Comparison of ENCODE assay signal across 14 mouse cellular contexts in genomic region chr8:122497016-122497734, GRCm38 (mm10). TPM values are rescaled to one million over a fixed set of nuclear protein-coding genes. Genes with fewer than 3 reads are reported as not detected.
DNase-seq lines count a peak whose midpoint lies in the region; ATAC-seq and TF ChIP-seq lines count a peak whose summit lies in the region.
"Had no signal": no experiment of that assay in that cellular context is flagged by ENCODE, and none has a peak within 500 bp of the region (broad histone marks: within the 10 kb centered on the region; RNA-seq: fewer than 3 reads in every experiment).

No protein-coding gene starts in this region.

- no peak for TF ChIP-seq POLR2A in lung, adult 2 months (IDR thresholded peaks at IDR 0.05; ENCODE audit: borderline replicate concordance, extremely low read depth, low read depth, low read length)

- intact Hi-C loops in heart, postnatal 25 days (cut with DNase I): no loop called here

- peaks cover 90% of the 10 kb centered on the region for H3K36me3 ChIP-seq in heart, embryonic 14.5 days (ENCODE audit: control insufficient read depth, insufficient read depth, low read length)
- no peaks in the 10 kb centered on the region for H3K36me3 ChIP-seq in forebrain, embryonic 12.5 days (replicated peaks)
- H3K36me3 ChIP-seq: hindbrain, embryonic 15.5 days had no signal

- peak; percentile 11; the same call in 1 of the 2 replicates for TF ChIP-seq CTCF in lung, adult 2 months (IDR thresholded peaks at IDR 0.05; ENCODE audit: insufficient read depth, low read length)

- DNase-seq in heart, postnatal 25 days (ENCODE audit: low spot score): no peak
- no peak for DNase-seq in lung, adult 2 months
- DNase-seq in lung, postnatal 14 days: no peak
- DNase-seq in lung, postnatal 4 days: peak; percentile 43 to 71
- DNase-seq in layer of hippocampus, adult 8-10 months (ENCODE audit: low spot score in 2 of 2): no peak
- DNase-seq: cerebellum, adult 9-10 months; left cerebral cortex, postnatal 4 days had no signal

- H3K27me3 ChIP-seq in heart, embryonic 14.5 days (ENCODE audit: control insufficient read depth, insufficient read depth, low read length): no peaks in the 10 kb centered on the region
- H3K27me3 ChIP-seq in forebrain, embryonic 12.5 days: no peaks in the 10 kb centered on the region
- H3K27me3 ChIP-seq: hindbrain, embryonic 15.5 days had no signal

- H3K4me1 ChIP-seq in heart, embryonic 14.5 days (ENCODE audit: control insufficient read depth in 2 of 2, insufficient read depth in 2 of 2, low read length in 2 of 2): no peaks in the 10 kb centered on the region
- peaks cover 2% of the 10 kb centered on the region; the same call in 1 of the 2 replicates for H3K4me1 ChIP-seq in lung, adult 2 months (ENCODE audit: control insufficient read depth, insufficient read depth, low read length)
- H3K4me1 ChIP-seq in forebrain, embryonic 12.5 days: no peaks in the 10 kb centered on the region
- H3K4me1 ChIP-seq: hindbrain, embryonic 15.5 days had no signal

- no peak overlapping the region for H3K4me3 ChIP-seq in heart, embryonic 14.5 days (ENCODE audit: control insufficient read depth in 1 of 2, insufficient read depth in 1 of 2, low read depth in 1 of 2, low read length in 2 of 2)
- no peak overlapping the region for H3K4me3 ChIP-seq in lung, adult 2 months (replicated peaks; ENCODE audit: extremely low read depth, low read depth, low read length)
- H3K4me3 ChIP-seq in forebrain, embryonic 12.5 days (replicated peaks): no peak overlapping the region
- H3K4me3 ChIP-seq: hindbrain, embryonic 15.5 days; layer of hippocampus, adult 2 months had no signal

- H3K9me3 ChIP-seq in heart, embryonic 14.5 days (ENCODE audit: control insufficient read depth, low read length): no peaks in the 10 kb centered on the region
- no peaks in the 10 kb centered on the region for H3K9me3 ChIP-seq in forebrain, embryonic 12.5 days
- H3K9me3 ChIP-seq: hindbrain, embryonic 15.5 days had no signal

- whole genome bisulfite sequencing in heart, embryonic 14.5 days: 81% methylated on average over 12 of the region's 12 CpGs
- WGBS in lung, adult 2 months: 60% methylated on average over 12 of the region's 12 CpGs
- 90% methylated on average over 11 of the region's 12 CpGs for WGBS in forebrain, embryonic 12.5 days

- H3K27ac ChIP-seq in heart, embryonic 14.5 days (replicated peaks in 1 of 2; ENCODE audit: control insufficient read depth in 1 of 2, insufficient read depth in 1 of 2, low read depth in 2 of 2, low read length in 2 of 2): peak overlapping the region; percentile 17 to 39; a peak in 2 of 4 replicates
- H3K27ac ChIP-seq in forebrain, embryonic 12.5 days: no peak overlapping the region
- H3K27ac ChIP-seq: hindbrain, embryonic 15.5 days; layer of hippocampus, adult 2 months had no signal

- peak; percentile 12; the same call in 1 of the 2 replicates for ATAC-seq in heart, embryonic 14.5 days (ENCODE audit: insufficient number of reproducible peaks, insufficient read depth, low FRiP score, low read depth)
- ATAC-seq in hematopoietic stem cell, adult 5-6 weeks (replicated peaks in 1 of 2; ENCODE audit: insufficient read depth in 1 of 2, low FRiP score in 2 of 2, low TSS enrichment in 1 of 2, low read depth in 1 of 2, poor library complexity in 2 of 2, severe bottlenecking in 2 of 2): 0 out of 4 replicates have a peak, but pooled peaks have one; percentile 5 to 18
- no peak for ATAC-seq in forebrain, embryonic 12.5 days (ENCODE audit: low FRiP score)

- no peak overlapping the region for H3K4me2 ChIP-seq in heart, embryonic 14.5 days (ENCODE audit: low read length)
- no peak overlapping the region for H3K4me2 ChIP-seq in forebrain, embryonic 12.5 days
- H3K4me2 ChIP-seq: hindbrain, embryonic 15.5 days had no signal

- H3K9ac ChIP-seq in heart, embryonic 14.5 days (ENCODE audit: low read length): no peak overlapping the region
- H3K9ac ChIP-seq in forebrain, embryonic 12.5 days: no peak overlapping the region
- H3K9ac ChIP-seq: hindbrain, embryonic 15.5 days had no signal

RNA-seq across cellular contexts. Expression of gene Ctu2, which starts 21.2 kb away (rescaled TPM):
- polyA plus RNA-seq in heart, embryonic 14.5 days (2014; fragmentation: Nextera tagmentation; extraction: Ambion mirVana): 24.9 and 33.0 TPM in 2 replicates
- total RNA-seq in heart, postnatal 25 days (2021): 10 to 100 TPM in 1 of 2 experiments, 1 to 10 TPM in 1; 7.3 to 11.4 TPM
- 28.6 and 30.6 TPM in 2 replicates for polyA plus RNA-seq in lung, adult 2 months (2012; rRNA removed)
- 10.0 and 10.2 TPM in 2 replicates for total RNA-seq in hematopoietic stem cell, adult 5-6 weeks (2017)
- 79.6 and 83.2 TPM in 2 replicates for polyA plus RNA-seq in forebrain, embryonic 12.5 days (2016; fragmentation: Nextera tagmentation; extraction: Ambion mirVana)
- 10 to 100 TPM; 23.4 to 31.5 (median 27.6) TPM for total RNA-seq in layer of hippocampus, adult 8-10 months (2022)

RNA-seq across cellular contexts. Expression of gene Rnf166, which starts 21.3 kb away (rescaled TPM):
- polyA plus RNA-seq in heart, embryonic 14.5 days (2014; fragmentation: Nextera tagmentation; extraction: Ambion mirVana): 39.8 and 40.8 TPM in 2 replicates
- 10 to 100 TPM; 35.8 to 38.2 TPM for total RNA-seq in heart, postnatal 25 days (2021)
- polyA plus RNA-seq in lung, adult 2 months (2012; rRNA removed): 83.8 and 93.2 TPM in 2 replicates
- total RNA-seq in hematopoietic stem cell, adult 5-6 weeks (2017): 49.4 and 52.2 TPM in 2 replicates
- polyA plus RNA-seq in forebrain, embryonic 12.5 days (2016; fragmentation: Nextera tagmentation; extraction: Ambion mirVana): 35.1 and 35.4 TPM in 2 replicates
- 10 to 100 TPM; 26.9 to 40.7 (median 31.3) TPM for total RNA-seq in layer of hippocampus, adult 8-10 months (2022)

RNA-seq across cellular contexts. Expression of gene Snai3, which starts 36.6 kb away (rescaled TPM):
- 2.6 TPM in 2 replicates for polyA plus RNA-seq in heart, embryonic 14.5 days (2014; fragmentation: Nextera tagmentation; extraction: Ambion mirVana)
- 1 to 10 TPM; 2.5 to 2.7 TPM for total RNA-seq in heart, postnatal 25 days (2021)
- 1.4 and 1.5 TPM in 2 replicates for polyA plus RNA-seq in lung, adult 2 months (2012; rRNA removed)
- total RNA-seq in hematopoietic stem cell, adult 5-6 weeks (2017): not detected in 2 replicates
- 0.15 TPM in 1 of 2 replicates, not detected in the other for polyA plus RNA-seq in forebrain, embryonic 12.5 days (2016; fragmentation: Nextera tagmentation; extraction: Ambion mirVana)
- total RNA-seq in layer of hippocampus, adult 8-10 months (2022): not detected
- total RNA-seq: layer of hippocampus, adult 2 months; left cerebral cortex, postnatal 4 days had no signal
- polyA plus RNA-seq: brain, embryonic 14.5 days; forebrain, embryonic 11.5 days; hindbrain, embryonic 15.5 days had no signal

RNA-seq across cellular contexts. Expression of gene Mvd, which starts 54.0 kb away (rescaled TPM):
- polyA plus RNA-seq in heart, embryonic 14.5 days (2014; fragmentation: Nextera tagmentation; extraction: Ambion mirVana): 14.4 and 17.9 TPM in 2 replicates
- total RNA-seq in heart, postnatal 25 days (2021): 1 to 10 TPM; 5.3 to 5.7 TPM
- 27.4 and 31.9 TPM in 2 replicates for polyA plus RNA-seq in lung, adult 2 months (2012; rRNA removed)
- 4.8 and 6.7 TPM in 2 replicates for total RNA-seq in hematopoietic stem cell, adult 5-6 weeks (2017)
- polyA plus RNA-seq in forebrain, embryonic 12.5 days (2016; fragmentation: Nextera tagmentation; extraction: Ambion mirVana): 39.3 and 42.6 TPM in 2 replicates
- total RNA-seq in layer of hippocampus, adult 8-10 months (2022): 10 to 100 TPM; 19.0 to 36.1 (median 25.0) TPM

RNA-seq across cellular contexts. Expression of gene Piezo1, which starts 54.0 kb away (rescaled TPM):
- polyA plus RNA-seq in heart, embryonic 14.5 days (2014; fragmentation: Nextera tagmentation; extraction: Ambion mirVana): 14.9 and 16.3 TPM in 2 replicates
- 10 to 100 TPM; 17.2 to 19.1 TPM for total RNA-seq in heart, postnatal 25 days (2021)
- polyA plus RNA-seq in lung, adult 2 months (2012; rRNA removed): 192 and 213 TPM in 2 replicates
- total RNA-seq in hematopoietic stem cell, adult 5-6 weeks (2017): 12.9 and 23.6 TPM in 2 replicates
- polyA plus RNA-seq in forebrain, embryonic 12.5 days (2016; fragmentation: Nextera tagmentation; extraction: Ambion mirVana): 4.7 and 4.9 TPM in 2 replicates
- 1 to 10 TPM; 4.6 to 7.0 (median 4.9) TPM for total RNA-seq in layer of hippocampus, adult 8-10 months (2022)

Comparison
In these comparisons a context has a peak if more than half of its experiments do, and no peak if none do; other contexts are left out.
1. DNase-seq: peak in lung, postnatal 4 days (2 of 2); none in heart, postnatal 25 days (single experiment), lung, adult 2 months (single experiment), lung, postnatal 14 days (single experiment) and layer of hippocampus, adult 8-10 months (0 of 2).